Mouse (Mus musculus): Measurements from ENCODE around the gene Hdac4.

- TF ChIP-seq GATA1 (IDR thresholded peaks at IDR 0.05; ENCODE audit: low read length) (no peak), TAL1 (IDR thresholded peaks at IDR 0.05; ENCODE audit: low read length) (no peak)
Measured at GRCm38 (mm10) chr1:91915961-91916360, 279.5 kb downstream of the Hdac4 start.
